Mouse (Mus musculus): ENCODE data around the gene Chn1.

Chn1 gene

GRCm38 (mm10) chr2:73590106-73590505, 185.0 kb downstream of the Chn1 start:
- peak; percentile 85 for DNase-seq (ENCODE audit: low spot score)

GRCm38 (mm10) chr2:73588951-73589350, 186.2 kb downstream of the Chn1 start:
- no peak for DNase-seq (ENCODE audit: low spot score)

- no peak for DNase-seq (ENCODE audit: low spot score)
Measured at GRCm38 (mm10) chr2:73587109-73587506, 188.0 kb downstream of the Chn1 start.

GRCm38 (mm10) chr2:73586392-73587108, 188.6 kb downstream of the Chn1 start:
- DNase-seq (ENCODE audit: low spot score) = no peak

GRCm38 (mm10) chr2:73585347-73585831, 189.8 kb downstream of the Chn1 start:
- DNase-seq (ENCODE audit: low spot score) = peak; percentile 44

- peak; percentile 90 for DNase-seq (ENCODE audit: low spot score)
Measured at GRCm38 (mm10) chr2:73584645-73585346, 190.3 kb downstream of the Chn1 start.

- no peak for DNase-seq (ENCODE audit: low spot score)
Measured at GRCm38 (mm10) chr2:73580720-73581119, 194.4 kb downstream of the Chn1 start.

GRCm38 (mm10) chr2:73580166-73580565, 195.0 kb downstream of the Chn1 start, which contains the start of gene Chrna1:
Gene Chrna1 (minus strand): TSS chr2:73580338.
- DNase-seq (ENCODE audit: low spot score) = no peak

- peak; percentile 9 for DNase-seq (ENCODE audit: low spot score)
Measured at GRCm38 (mm10) chr2:73579168-73579567, 196.0 kb downstream of the Chn1 start.

- peak; percentile 14 for DNase-seq (ENCODE audit: low spot score)
Measured at GRCm38 (mm10) chr2:73574418-73574817, 200.7 kb downstream of the Chn1 start.

GRCm38 (mm10) chr2:73573556-73573955, 201.6 kb downstream of the Chn1 start:
- DNase-seq (ENCODE audit: low spot score) = no peak

- peak; percentile 91 for DNase-seq (ENCODE audit: low spot score)
Measured at GRCm38 (mm10) chr2:73572539-73573372, 202.4 kb downstream of the Chn1 start.

GRCm38 (mm10) chr2:73571901-73572300, 203.2 kb downstream of the Chn1 start:
- no peak for DNase-seq (ENCODE audit: low spot score)

- no peak for DNase-seq (ENCODE audit: low spot score)
Measured at GRCm38 (mm10) chr2:73571304-73571703, 203.8 kb downstream of the Chn1 start.

GRCm38 (mm10) chr2:73566989-73567605, 208.0 kb downstream of the Chn1 start:
- DNase-seq (ENCODE audit: low spot score) = peak; percentile 85

- DNase-seq (ENCODE audit: low spot score) = peak; percentile 63
Measured at GRCm38 (mm10) chr2:73566162-73566561, 209.0 kb downstream of the Chn1 start.

GRCm38 (mm10) chr2:73563690-73564089, 211.5 kb downstream of the Chn1 start:
- DNase-seq (ENCODE audit: low spot score) = peak; percentile 26

- DNase-seq (ENCODE audit: low spot score) = no peak
Measured at GRCm38 (mm10) chr2:73562656-73563055, 212.5 kb downstream of the Chn1 start.

- peak; percentile 88 for DNase-seq (ENCODE audit: low spot score)
Measured at GRCm38 (mm10) chr2:73561665-73562063, 213.5 kb downstream of the Chn1 start.

- peak; percentile 67 for DNase-seq (ENCODE audit: low spot score)
Measured at GRCm38 (mm10) chr2:73560899-73561664, 214.1 kb downstream of the Chn1 start.

All from embryo, embryonic 10 days (tissue).